Mouse (Mus musculus) gastrocnemius, adult 2 months (tissue): ENCODE results near the gene Pnpo. TPM values are rescaled to one million over a fixed set of nuclear protein-coding genes. Genes with fewer than 3 reads are reported as not detected.

Source experiments
- DNase-seq: peaks from one replicate; pipeline ENCODE4 v3.0.0; 2022
- H3K27ac ChIP-seq: fragments of 200-600 bp; 2 replicates; pipeline ENCODE4 v1.8.1; 2022; ENCODE audit warnings: mild to moderate bottlenecking
- H3K4me3 ChIP-seq: fragments of 200-600 bp; 2 replicates; pipeline ENCODE4 v1.8.1; 2022; ENCODE audit warnings: mild to moderate bottlenecking, moderate library complexity
- CTCF ChIP-seq: fragments of 200-600 bp; IDR thresholded peaks from 2 replicates; pipeline ENCODE4 v1.8.1; 2022; ENCODE audit warnings: antibody characterized with exemption, mild to moderate bottlenecking, moderate library complexity
- intact Hi-C: fragments of 180-260 bp; cut with DNase I; formaldehyde crosslinking; loops from one replicate; pipeline ENCODE4 v1.15.1; 2025
- total RNA-seq, 2 experiments: library from RNA; stranded (reverse); gene quantifications; 2 replicates each; pipeline ENCODE4 v1.2.3; 2021

Gene Pnpo
- total RNA-seq, 2 experiments from 2014 or later, result 7.4 to 8.2 TPM

DNA sequence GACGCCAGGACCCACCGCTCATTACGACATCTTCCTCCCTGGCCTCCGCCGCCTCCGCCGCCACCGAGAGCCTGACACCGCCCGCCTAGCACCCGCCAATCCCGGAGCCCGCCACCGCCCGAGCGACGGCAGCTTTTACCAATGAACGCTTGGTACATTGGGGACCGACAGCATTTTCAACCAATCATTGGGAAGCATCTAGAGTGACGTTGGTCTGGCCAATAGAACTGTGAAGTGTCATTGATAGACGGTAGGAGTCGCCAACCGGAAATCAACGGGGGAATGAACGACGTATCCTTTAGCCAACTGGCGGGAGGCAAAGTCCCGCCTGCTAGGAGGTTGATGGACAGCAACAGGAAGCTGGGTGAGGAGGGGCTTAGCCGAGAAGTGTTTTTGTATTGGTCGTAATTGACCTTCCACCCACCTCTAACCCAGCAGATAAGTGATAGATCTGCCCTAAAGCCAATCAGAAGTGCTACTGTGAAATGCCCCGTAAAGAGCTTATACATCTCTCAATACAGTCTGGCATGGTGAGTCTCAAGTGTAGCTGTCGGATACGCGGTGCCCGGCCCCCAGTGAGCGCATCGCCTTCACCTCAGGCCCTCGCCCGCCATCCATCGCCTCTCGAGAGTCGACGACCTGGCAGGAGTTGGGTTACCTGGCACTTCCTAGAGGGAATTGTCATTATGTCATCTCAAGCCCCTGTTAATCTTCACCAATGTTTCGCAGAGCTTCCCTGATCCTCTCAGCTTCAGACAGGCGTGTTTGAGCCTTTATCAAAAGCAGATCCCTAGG is 34.0 kb upstream of the Pnpo start:
- DNase-seq, result peak; percentile 99
- Histone ChIP-seq H3K27ac (peak overlapping the region; percentile 98), H3K4me3 (peak overlapping the region; percentile 98)
- no peak for TF ChIP-seq CTCF
- intact Hi-C loops, result no loop called here

DNA sequence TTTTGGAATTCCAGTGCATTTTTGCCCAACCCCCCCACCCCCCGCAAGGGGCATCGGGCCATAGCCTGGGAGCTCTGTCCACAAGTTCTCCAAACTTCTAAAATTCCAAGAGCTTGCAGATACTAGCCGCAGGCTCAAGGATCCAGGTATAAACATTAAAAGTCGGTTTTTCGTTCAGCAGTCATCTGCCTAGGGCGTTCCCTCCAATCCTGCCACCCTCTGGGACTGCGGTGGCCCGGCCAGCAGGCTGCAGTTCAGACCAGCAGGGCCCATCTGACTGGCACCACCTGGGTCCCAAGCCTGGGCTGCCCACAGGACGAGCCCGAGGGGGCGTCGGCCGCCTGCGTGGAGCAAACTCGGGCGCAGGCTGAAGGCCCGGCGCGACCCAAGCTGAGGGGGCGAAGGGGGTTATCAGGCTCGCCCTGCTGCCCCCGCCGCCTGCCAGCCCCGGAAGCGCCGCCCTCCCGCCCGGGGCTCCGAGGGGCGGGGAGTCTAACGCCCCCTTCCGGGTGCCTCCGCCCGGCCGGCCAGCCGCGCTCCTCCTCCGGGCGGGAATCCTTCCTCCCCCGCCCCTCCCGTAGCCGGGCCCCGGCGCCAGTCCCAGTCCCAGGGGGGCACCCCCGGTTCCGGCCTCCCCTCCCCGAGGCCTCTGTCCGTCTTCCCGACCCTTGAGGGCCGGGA is 33.3 kb upstream of the Pnpo start:
- Histone ChIP-seq H3K4me3 (peak overlapping the region; percentile 98), H3K27ac (peak overlapping the region; percentile 98)
- intact Hi-C loops, result no loop called here
- TF ChIP-seq CTCF, result peak; percentile 23
- peak; percentile 96 for DNase-seq

DNA sequence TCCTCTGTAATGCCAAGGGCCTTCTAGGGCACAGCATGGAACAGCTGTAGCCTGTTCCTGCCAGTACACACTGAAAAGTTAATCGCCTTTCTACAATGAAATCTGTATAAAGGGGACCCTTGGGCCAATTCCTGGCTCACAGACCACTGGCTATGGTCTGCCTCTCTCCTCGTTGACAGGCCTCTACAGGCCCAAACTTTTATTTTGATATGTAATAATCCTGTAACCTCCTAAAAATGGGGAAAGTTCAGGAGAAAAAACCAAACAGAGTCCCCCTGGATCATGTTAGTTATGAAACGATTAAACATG is 32.5 kb upstream of the Pnpo start:
- Histone ChIP-seq H3K4me3 (peak overlapping the region; percentile 98), H3K27ac (peak overlapping the region; percentile 98)
- intact Hi-C loops, result no loop called here
- no peak for DNase-seq
- no peak for TF ChIP-seq CTCF

DNA sequence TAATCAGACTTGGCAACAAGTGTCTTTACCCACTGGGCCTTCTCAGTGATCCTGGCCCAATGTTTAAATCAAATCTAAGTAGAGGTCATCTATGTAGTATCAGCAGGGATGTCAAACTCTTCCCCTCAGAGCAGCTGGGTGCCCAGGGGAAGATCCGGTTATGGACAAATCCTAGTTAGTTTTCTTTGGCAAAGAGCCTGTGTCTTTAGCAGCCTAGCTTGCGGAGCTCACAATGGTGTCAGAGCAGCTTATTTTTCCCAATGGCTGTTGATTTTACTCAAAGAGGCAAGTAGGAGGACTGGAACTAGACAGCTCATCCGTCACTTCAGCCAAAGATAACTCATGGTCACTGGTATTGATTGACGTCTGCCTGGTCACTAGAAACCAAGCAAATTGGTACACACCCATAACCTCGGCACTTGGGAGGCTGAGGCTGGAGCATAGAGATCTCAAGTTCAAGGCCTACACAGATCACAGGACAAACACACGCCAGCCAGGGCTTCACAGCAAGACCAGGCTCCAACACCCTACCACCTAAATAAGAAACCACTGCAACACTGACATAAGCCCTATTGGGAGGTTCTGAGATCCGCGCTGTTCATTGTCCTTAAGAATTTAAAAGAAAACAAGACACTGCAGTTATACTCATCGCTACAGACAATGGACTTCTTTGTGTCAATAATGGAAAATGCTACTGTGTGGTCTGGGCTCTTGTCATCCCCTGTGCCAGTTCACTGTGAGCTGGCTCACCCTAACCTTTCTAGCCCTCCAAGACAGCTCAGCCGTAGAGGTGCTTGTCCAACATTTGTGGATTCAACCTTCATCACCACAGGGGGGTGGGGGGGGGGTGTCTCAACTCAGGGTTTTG is 32.0 kb upstream of the Pnpo start:
- no peak for TF ChIP-seq CTCF
- H3K27ac ChIP-seq, result peak overlapping the region; percentile 98
- intact Hi-C loops, result no loop called here
- no peak for DNase-seq
- H3K4me3 ChIP-seq, result peak overlapping the region; percentile 98

DNA sequence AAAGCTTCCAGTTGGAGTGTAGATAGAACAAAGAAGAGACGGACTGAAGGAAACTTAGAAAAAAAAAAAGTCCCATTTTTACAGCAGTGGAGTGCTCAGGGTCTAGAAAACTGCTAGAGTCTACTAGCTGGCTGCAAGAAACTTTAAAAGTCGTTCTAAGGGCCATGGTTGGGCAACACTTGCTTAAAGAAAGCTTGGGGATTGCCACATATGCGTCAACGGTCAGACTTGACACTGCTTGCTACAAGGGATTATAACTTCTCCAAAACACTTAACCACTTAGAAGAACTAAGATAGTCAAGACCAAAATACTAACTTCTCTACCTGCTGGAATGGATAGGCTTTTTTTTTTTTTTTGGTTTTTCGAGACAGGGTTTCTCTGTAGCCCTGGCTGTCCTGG is 31.0 kb upstream of the Pnpo start:
- no peak for TF ChIP-seq CTCF
- Histone ChIP-seq H3K4me3 (no peak overlapping the region), H3K27ac (peak overlapping the region; percentile 98)
- no peak for DNase-seq
- intact Hi-C loops, result no loop called here

DNA sequence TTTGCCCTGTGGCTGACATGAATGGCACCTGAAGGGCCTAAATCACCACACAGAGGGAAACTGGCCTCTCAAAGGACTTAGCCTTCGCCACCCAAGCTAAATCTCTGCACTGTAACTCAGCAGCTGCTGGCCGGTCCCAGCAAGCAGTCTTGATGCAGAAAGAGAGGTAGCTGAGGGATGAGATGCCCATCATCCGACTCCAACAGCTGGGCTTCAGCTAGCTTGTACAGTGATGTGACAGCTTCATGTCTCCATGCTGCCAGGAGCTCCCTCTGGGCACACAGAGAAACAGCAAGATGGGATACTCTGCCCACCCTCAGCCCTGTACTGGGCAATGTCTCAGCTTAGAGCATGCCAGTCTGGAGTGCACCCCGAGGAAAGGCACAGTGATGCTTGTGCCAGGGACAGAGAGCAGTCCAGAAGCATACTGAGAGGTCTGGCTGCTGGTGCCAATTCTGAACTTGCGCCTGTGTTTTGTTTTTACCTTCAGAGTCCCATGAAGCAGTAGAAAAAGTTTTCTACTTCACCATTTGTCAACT is 29.7 kb upstream of the Pnpo start:
- intact Hi-C loops, result no loop called here
- Histone ChIP-seq H3K27ac (peak overlapping the region; percentile 98), H3K4me3 (peak overlapping the region; percentile 20; the same call in 1 of the 2 replicates)
- no peak for TF ChIP-seq CTCF
- DNase-seq, result peak; percentile 73

DNA sequence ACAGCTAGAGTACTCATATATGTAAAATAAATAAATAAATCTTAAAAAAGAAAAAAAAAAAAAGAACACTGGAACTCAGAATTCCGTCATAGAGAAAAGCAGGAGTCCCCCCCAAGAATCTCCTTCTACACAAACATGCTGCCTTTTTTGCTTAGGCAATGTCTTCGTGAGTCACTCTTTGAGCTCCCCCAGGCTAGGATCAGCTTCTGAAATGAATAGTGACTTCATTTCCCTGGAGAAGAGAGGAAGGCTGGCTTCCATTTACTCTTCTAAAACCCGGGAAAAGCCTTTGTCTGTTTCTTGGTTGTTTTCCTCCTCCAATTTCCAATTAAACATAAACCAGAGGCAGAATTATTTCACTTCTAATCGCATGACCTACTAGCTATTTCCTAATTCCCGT is 29.1 kb upstream of the Pnpo start:
- Histone ChIP-seq H3K4me3 (peak overlapping the region; percentile 20; the same call in 1 of the 2 replicates), H3K27ac (peak overlapping the region; percentile 98)
- DNase-seq, result no peak
- intact Hi-C loops, result no loop called here
- no peak for TF ChIP-seq CTCF

DNA sequence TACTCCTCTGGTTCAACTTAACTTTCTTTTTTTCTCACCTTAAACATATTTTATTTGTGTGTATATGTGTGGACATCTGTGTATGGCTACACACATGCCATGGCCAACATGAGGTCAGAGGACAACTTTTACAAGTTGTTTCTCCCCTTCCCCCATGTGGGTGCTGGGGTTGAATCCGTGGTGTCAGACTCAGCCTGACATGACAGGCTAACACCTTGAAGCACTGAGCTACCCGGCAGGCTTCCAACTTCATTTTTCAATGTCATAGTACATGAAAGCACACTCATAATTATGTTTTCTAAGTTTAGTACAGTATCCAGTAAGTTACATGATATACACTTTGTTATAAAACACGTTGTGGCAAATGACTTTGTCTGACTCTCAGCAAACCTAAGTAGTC is 26.6 kb upstream of the Pnpo start:
- Histone ChIP-seq H3K4me3 (peak overlapping the region; percentile 64), H3K27ac (peak overlapping the region; percentile 98)
- intact Hi-C loops, result no loop called here
- TF ChIP-seq CTCF, result no peak
- no peak for DNase-seq

DNA sequence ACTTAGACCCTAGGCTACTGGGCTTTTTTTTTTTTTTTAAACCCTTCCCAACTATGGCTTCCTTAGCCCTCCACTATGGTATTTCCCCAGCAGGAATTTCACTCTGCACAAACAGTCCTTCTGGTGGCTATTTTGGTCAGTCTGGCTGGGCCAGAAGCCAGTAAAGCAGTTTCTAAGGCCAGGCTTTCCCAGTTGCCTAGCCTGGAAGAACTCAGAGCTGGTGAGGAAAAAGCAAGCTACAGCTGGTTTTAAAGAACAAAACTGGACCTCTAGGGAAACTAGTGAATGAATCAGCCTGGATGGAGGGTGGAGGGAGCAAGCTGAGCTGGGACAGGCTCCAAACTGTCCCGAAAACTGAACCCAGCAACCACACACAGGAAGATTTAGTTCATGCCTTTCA is 26.0 kb upstream of the Pnpo start:
- Histone ChIP-seq H3K27ac (peak overlapping the region; percentile 98), H3K4me3 (peak overlapping the region; percentile 64)
- intact Hi-C loops, result loop anchor here (5.0 kb wide), 1 partner anchor 97 kb away; no protein-coding TSS in a partner anchor
- TF ChIP-seq CTCF, result no peak
- peak; percentile 89 for DNase-seq

DNA sequence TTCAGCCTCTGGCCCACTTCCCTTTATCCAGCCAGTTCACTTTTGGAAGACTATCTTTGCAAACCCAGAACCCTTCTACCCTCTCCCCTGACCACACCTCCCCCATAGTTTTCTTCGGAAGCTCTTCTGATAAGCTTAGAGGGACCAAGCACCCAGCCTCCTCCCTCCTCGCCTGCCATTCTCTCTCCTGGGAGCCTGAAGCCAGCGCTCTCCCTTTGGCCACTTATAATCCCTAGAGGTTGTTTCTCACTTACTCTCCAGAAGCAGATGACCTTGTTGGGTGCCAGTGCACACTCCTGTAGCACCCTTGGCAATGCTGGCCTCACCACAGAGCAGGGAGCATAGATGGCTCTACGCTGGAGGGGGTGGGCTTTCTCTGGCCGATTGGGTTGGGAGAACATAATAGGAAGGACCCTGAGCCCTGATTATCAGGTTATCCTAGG is 25.5 kb upstream of the Pnpo start:
- H3K4me3 ChIP-seq, result peak overlapping the region; percentile 64
- DNase-seq, result peak; percentile 66
- TF ChIP-seq CTCF, result no peak
- intact Hi-C loops, result loop anchor here (5.0 kb wide), 1 partner anchor 97 kb away; no protein-coding TSS in a partner anchor
- H3K27ac ChIP-seq, result peak overlapping the region; percentile 98

DNA sequence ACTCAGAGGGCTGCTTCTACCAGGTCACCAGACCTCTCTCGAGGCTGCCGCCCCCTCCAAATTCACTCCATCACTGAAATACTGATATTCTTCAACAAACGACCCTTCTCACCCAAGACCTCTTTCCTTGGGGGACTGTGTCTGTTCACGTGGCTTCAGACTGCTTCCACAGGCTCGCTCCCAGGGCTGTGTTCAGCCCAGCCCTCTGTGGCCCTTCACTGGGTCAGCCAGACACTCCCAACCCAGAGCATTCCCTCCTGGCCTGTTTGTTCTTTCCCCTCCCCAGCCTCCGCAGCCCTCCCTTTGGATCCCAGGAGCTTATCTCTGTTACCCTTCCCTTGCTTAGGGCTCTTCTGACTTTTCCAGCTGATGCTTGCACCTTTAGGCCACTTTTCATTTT is 24.7 kb upstream of the Pnpo start:
- peak overlapping the region; percentile 64 for H3K4me3 ChIP-seq
- H3K27ac ChIP-seq, result peak overlapping the region; percentile 98
- DNase-seq, result peak; percentile 72
- intact Hi-C loops, result loop anchor here (5.0 kb wide), 1 partner anchor 96 kb away; no protein-coding TSS in a partner anchor
- TF ChIP-seq CTCF, result no peak
